In the genomic region with DNA sequence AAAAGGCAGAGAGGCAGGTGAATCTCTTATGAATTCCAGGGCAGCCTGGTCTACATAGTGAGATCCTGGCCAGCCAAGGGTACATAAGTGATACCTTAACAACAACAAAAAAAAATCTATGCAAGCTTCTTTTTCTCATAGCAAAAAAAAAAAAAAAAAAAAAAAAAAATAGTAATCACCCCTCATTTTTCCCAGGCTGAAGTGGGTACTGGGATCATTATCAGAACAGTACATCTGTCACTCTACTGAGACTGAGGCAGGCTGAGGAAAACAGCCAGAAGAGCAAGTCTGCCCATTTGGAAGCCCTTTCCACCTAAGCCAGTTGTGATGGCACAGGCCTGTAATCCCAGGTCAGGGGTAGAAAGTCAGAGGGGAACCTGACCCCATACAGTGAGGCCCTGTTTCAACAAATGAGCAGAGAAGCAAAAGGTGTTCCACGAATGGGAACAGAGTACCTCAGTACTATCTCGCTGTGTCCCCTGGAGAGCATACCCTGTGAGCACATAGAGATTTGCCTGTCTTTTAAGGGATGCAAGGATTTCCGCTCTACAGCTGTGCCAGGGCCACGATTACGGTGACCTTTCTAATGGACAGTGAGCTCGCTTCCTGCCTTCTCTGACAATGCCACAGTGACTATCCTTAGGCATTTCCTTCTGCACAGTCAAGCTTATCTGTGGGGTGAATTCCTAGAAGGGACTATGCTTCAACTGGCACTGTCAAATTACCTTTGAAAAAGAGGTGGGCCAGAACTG, we compare ENCODE assay signal across 10 mouse cellular contexts. TPM values are rescaled to one million over a fixed set of nuclear protein-coding genes. Genes with fewer than 3 reads are reported as not detected.
DNase-seq lines count a peak whose midpoint lies in the region; ATAC-seq and TF ChIP-seq lines count a peak whose summit lies in the region.
"Had no signal": no experiment of that assay in that cellular context is flagged by ENCODE, and none has a peak within 500 bp of the region (broad histone marks: within the 10 kb centered on the region; RNA-seq: fewer than 3 reads in every experiment).

No protein-coding gene starts in this region.

- H3K4me3 ChIP-seq in lung, embryonic 16.5 days (ENCODE audit: low read length): peak overlapping the region; percentile 6; the same call in 1 of the 2 replicates
- H3K4me3 ChIP-seq in heart, embryonic 15.5 days: peak overlapping the region; percentile 8; the same call in 1 of the 2 replicates
- H3K4me3 ChIP-seq in liver, postnatal 0 days (ENCODE audit: low read depth, low read length): no peak overlapping the region
- H3K4me3 ChIP-seq in forebrain, postnatal 0 days (ENCODE audit: low read depth, low read length): no peak overlapping the region
- no peak overlapping the region for H3K4me3 ChIP-seq in forebrain, embryonic 15.5 days
- H3K4me3 ChIP-seq: forebrain, embryonic 13.5 days; midbrain, embryonic 12.5 days had no signal

- DNase-seq in cerebellum, adult 9-11 months: peak; percentile 29
- no peak for DNase-seq in cerebellum, postnatal 10 days
- no peak for DNase-seq in lung, adult 18-20 months
- no peak for DNase-seq in liver, postnatal 0 days
- DNase-seq in forebrain, postnatal 0 days: no peak

- H3K9ac ChIP-seq in lung, embryonic 16.5 days (ENCODE audit: low read length): peak overlapping the region; percentile 39
- peak overlapping the region; percentile 32 for H3K9ac ChIP-seq in heart, embryonic 15.5 days
- peak overlapping the region; percentile 31 for H3K9ac ChIP-seq in liver, postnatal 0 days (replicated peaks)
- H3K9ac ChIP-seq in forebrain, postnatal 0 days: no peak overlapping the region
- no peak overlapping the region; the same call in 1 of the 2 replicates for H3K9ac ChIP-seq in forebrain, embryonic 15.5 days (replicated peaks)
- H3K9ac ChIP-seq: forebrain, embryonic 13.5 days; midbrain, embryonic 12.5 days had no signal

- no peaks in the 10 kb centered on the region for H3K27me3 ChIP-seq in lung, embryonic 16.5 days (ENCODE audit: control insufficient read depth, insufficient read depth, low read depth, low read length)
- no peaks in the 10 kb centered on the region for H3K27me3 ChIP-seq in heart, embryonic 15.5 days
- H3K27me3 ChIP-seq in liver, postnatal 0 days (ENCODE audit: insufficient read depth, low read length): no peaks in the 10 kb centered on the region
- no peaks in the 10 kb centered on the region for H3K27me3 ChIP-seq in forebrain, postnatal 0 days (ENCODE audit: insufficient read depth, low read length)
- H3K27me3 ChIP-seq in forebrain, embryonic 15.5 days: no peaks in the 10 kb centered on the region
- H3K27me3 ChIP-seq: forebrain, embryonic 13.5 days had no signal

- peak; percentile 21; the same call in 1 of the 2 replicates for TF ChIP-seq EP300 in liver, postnatal 0 days (IDR thresholded peaks at IDR 0.05; ENCODE audit: low read depth)

- peak overlapping the region; percentile 44 for H3K4me2 ChIP-seq in lung, embryonic 16.5 days (ENCODE audit: low read depth, low read length)
- peak overlapping the region; percentile 77 for H3K4me2 ChIP-seq in heart, embryonic 15.5 days
- peak overlapping the region; percentile 86 for H3K4me2 ChIP-seq in liver, postnatal 0 days (ENCODE audit: low read depth, low read length)
- no peak overlapping the region for H3K4me2 ChIP-seq in forebrain, postnatal 0 days (ENCODE audit: low read depth)
- no peak overlapping the region for H3K4me2 ChIP-seq in forebrain, embryonic 15.5 days (replicated peaks)
- H3K4me2 ChIP-seq: midbrain, embryonic 12.5 days had no signal

- TF ChIP-seq CTCF in liver, postnatal 0 days (IDR thresholded peaks at IDR 0.05; ENCODE audit: low read depth): no peak
- TF ChIP-seq CTCF in forebrain, postnatal 0 days (IDR thresholded peaks at IDR 0.05; ENCODE audit: low read depth): no peak

- H3K9me3 ChIP-seq in lung, embryonic 16.5 days (ENCODE audit: control insufficient read depth, low read length): no peaks in the 10 kb centered on the region
- no peaks in the 10 kb centered on the region for H3K9me3 ChIP-seq in heart, embryonic 15.5 days (replicated peaks)
- H3K9me3 ChIP-seq in liver, postnatal 0 days (ENCODE audit: low read length): no peaks in the 10 kb centered on the region
- no peaks in the 10 kb centered on the region for H3K9me3 ChIP-seq in forebrain, postnatal 0 days (ENCODE audit: low read length)
- H3K9me3 ChIP-seq in forebrain, embryonic 15.5 days: no peaks in the 10 kb centered on the region
- H3K9me3 ChIP-seq: forebrain, embryonic 13.5 days; midbrain, embryonic 12.5 days had no signal

- H3K4me1 ChIP-seq in lung, embryonic 16.5 days (replicated peaks; ENCODE audit: control insufficient read depth, insufficient read depth, low read length): peaks cover 84% of the 10 kb centered on the region
- H3K4me1 ChIP-seq in heart, embryonic 15.5 days (replicated peaks): peaks cover 79% of the 10 kb centered on the region
- H3K4me1 ChIP-seq in liver, postnatal 0 days (ENCODE audit: insufficient read depth): peaks cover 77% of the 10 kb centered on the region
- H3K4me1 ChIP-seq in forebrain, postnatal 0 days (ENCODE audit: insufficient read depth): peaks cover 16% of the 10 kb centered on the region
- peaks cover 40% of the 10 kb centered on the region for H3K4me1 ChIP-seq in forebrain, embryonic 15.5 days

- H3K27ac ChIP-seq in lung, embryonic 16.5 days (ENCODE audit: low read length): peak overlapping the region; percentile 97
- peak overlapping the region; percentile 98 for H3K27ac ChIP-seq in heart, embryonic 15.5 days
- H3K27ac ChIP-seq in liver, postnatal 0 days (ENCODE audit: low read depth): peak overlapping the region; percentile 58
- no peak overlapping the region for H3K27ac ChIP-seq in forebrain, postnatal 0 days (ENCODE audit: low read depth, low read length)
- no peak overlapping the region for H3K27ac ChIP-seq in forebrain, embryonic 15.5 days (replicated peaks)
- H3K27ac ChIP-seq: forebrain, embryonic 13.5 days had no signal

- H3K36me3 ChIP-seq in lung, embryonic 16.5 days (ENCODE audit: control insufficient read depth, insufficient read depth, low read length): no peaks in the 10 kb centered on the region
- H3K36me3 ChIP-seq in heart, embryonic 15.5 days: no peaks in the 10 kb centered on the region; the same call in 1 of the 2 replicates
- 0 out of 2 replicates have a peak, but pooled peaks cover 4% of the 10 kb centered on the region for H3K36me3 ChIP-seq in liver, postnatal 0 days (replicated peaks; ENCODE audit: insufficient read depth, low read length)
- no peaks in the 10 kb centered on the region for H3K36me3 ChIP-seq in forebrain, postnatal 0 days (ENCODE audit: insufficient read depth)
- H3K36me3 ChIP-seq in forebrain, embryonic 15.5 days: no peaks in the 10 kb centered on the region
- H3K36me3 ChIP-seq: midbrain, embryonic 12.5 days had no signal

- 42% methylated on average over 6 of the region's 6 CpGs for WGBS in lung, embryonic 16.5 days
- 23% methylated on average over 6 of the region's 6 CpGs for WGBS in heart, embryonic 15.5 days
- 34% methylated on average over 6 of the region's 6 CpGs for WGBS in liver, postnatal 0 days (ENCODE audit: insufficient replicate concordance)
- WGBS in forebrain, postnatal 0 days: 60% methylated on average over 6 of the region's 6 CpGs
- WGBS in forebrain, embryonic 15.5 days: 65% methylated on average over 6 of the region's 6 CpGs

- no peak for ATAC-seq in lung, embryonic 16.5 days (ENCODE audit: low read depth)
- no peak for ATAC-seq in heart, embryonic 15.5 days (replicated peaks; ENCODE audit: insufficient number of reproducible peaks, insufficient read depth, low FRiP score, low read depth)
- ATAC-seq in liver, postnatal 0 days: no peak
- ATAC-seq in forebrain, postnatal 0 days: no peak
- no peak for ATAC-seq in forebrain, embryonic 15.5 days (replicated peaks)
- ATAC-seq: forebrain, embryonic 13.5 days had no signal

RNA-seq across cellular contexts. Expression of gene Myh9, which starts 5.1 kb away (rescaled TPM):
- polyA plus RNA-seq in lung, embryonic 16.5 days (2015; fragmentation: Nextera tagmentation; extraction: Ambion mirVana): 71.7 and 77.6 TPM in 2 replicates
- polyA plus RNA-seq in heart, embryonic 15.5 days (2015; fragmentation: Nextera tagmentation; extraction: Ambion mirVana): 25.2 and 33.7 TPM in 2 replicates
- polyA plus RNA-seq in liver, postnatal 0 days (2015; fragmentation: Nextera tagmentation; extraction: Ambion mirVana): 17.7 and 22.4 TPM in 2 replicates
- total RNA-seq in forebrain, postnatal 0 days (2014; rRNA removed): 26.4 and 35.2 TPM in 2 replicates
- polyA plus RNA-seq in forebrain, postnatal 0 days (2015; fragmentation: Nextera tagmentation; extraction: Ambion mirVana): 5.8 and 7.2 TPM in 2 replicates
- polyA plus RNA-seq in forebrain, embryonic 15.5 days (2015; fragmentation: Nextera tagmentation; extraction: Ambion mirVana): 12.3 and 12.4 TPM in 2 replicates

Comparison
In these comparisons a context has a peak if more than half of its experiments do, and no peak if none do; other contexts are left out.
1. H3K27ac ChIP-seq: peak in lung, embryonic 16.5 days (single experiment), heart, embryonic 15.5 days (single experiment) and liver, postnatal 0 days (single experiment); none in forebrain, postnatal 0 days (single experiment) and forebrain, embryonic 15.5 days (single experiment).
2. H3K4me2 ChIP-seq: peak in lung, embryonic 16.5 days (single experiment), heart, embryonic 15.5 days (single experiment) and liver, postnatal 0 days (single experiment); none in forebrain, postnatal 0 days (single experiment) and forebrain, embryonic 15.5 days (single experiment).
3. H3K4me3 ChIP-seq: peak in lung, embryonic 16.5 days (single experiment) and heart, embryonic 15.5 days (single experiment); none in liver, postnatal 0 days (single experiment), forebrain, postnatal 0 days (single experiment) and forebrain, embryonic 15.5 days (single experiment).
4. H3K9ac ChIP-seq: peak in lung, embryonic 16.5 days (single experiment), heart, embryonic 15.5 days (single experiment) and liver, postnatal 0 days (single experiment); none in forebrain, postnatal 0 days (single experiment) and forebrain, embryonic 15.5 days (single experiment).